Mouse (Mus musculus) ES-CJ7 (cell line): ENCODE data around the gene Tbr1.

Source experiments
- DNase-seq: peaks from one replicate; pipeline ENCODE4 v3.0.0; 2011; ENCODE audit warnings: low read depth, low spot score

The Tbr1 gene

DNA sequence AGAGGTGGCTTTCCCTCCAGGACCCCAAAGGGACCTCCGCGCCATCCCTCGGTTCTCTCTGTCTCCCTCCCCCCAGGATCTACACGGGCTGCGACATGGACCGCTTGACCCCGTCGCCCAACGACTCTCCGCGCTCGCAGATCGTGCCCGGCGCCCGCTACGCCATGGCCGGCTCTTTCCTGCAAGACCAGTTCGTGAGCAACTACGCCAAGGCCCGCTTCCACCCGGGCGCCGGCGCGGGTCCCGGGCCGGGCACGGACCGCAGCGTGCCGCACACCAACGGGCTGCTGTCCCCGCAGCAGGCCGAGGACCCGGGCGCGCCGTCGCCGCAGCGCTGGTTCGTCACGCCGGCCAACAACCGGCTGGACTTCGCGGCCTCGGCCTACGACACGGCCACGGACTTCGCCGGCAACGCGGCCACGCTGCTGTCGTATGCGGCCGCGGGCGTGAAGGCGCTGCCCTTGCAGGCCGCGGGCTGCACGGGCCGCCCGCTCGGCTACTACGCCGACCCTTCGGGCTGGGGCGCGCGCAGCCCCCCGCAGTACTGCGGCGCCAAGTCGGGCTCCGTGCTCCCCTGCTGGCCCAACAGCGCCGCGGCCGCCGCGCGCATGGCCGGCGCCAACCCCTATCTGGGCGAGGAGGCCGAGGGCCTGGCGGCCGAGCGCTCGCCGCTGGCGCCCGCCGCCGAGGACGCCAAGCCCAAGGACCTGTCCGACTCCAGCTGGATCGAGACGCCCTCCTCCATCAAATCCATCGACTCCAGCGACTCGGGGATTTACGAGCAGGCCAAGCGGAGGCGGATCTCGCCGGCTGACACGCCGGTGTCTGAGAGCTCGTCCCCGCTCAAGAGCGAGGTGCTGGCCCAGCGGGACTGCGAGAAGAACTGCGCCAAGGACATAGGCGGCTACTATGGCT, 9.0 kb downstream of the Tbr1 start:
- DNase-seq, result peak; percentile 51

DNA sequence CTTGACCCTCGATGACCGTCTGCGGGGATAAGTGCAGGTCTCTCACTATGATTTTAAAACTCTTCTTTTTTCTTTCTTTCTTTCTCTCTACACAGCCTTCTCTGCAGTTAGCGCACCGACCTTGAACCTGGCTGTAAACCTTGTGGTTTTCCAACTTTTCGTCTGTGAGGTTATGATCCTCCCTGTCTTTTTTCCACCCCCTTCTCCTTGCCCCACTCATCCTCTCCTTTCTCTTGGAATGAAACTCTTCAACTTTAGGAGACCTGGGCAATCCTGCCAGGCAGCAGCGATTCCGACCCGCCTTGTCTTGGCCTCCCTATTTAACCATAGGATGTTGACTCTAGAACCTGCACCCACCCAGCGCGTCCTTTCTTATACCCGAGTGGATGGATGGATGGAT, 9.8 kb downstream of the Tbr1 start:
- DNase-seq, result no peak

DNA sequence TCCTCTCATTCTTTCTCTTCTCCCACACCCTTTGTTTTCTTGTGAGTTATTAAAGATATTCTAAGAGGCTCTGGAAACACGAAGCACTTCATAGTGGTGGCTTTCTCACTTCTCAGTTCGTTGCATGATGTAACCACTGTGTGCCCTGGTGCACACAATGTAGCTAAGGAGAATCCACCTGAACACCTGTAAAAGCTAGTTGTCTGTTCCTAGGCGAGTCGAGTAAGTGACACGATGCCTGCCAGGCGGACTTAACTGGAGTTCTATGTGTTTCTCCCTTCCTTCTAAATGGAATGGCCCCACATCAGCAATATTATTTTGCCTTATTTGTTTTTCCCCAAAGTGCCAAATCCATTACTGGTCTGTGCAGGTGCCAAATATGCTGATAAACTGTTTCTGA, 10.4 kb downstream of the Tbr1 start:
- no peak for DNase-seq

DNA sequence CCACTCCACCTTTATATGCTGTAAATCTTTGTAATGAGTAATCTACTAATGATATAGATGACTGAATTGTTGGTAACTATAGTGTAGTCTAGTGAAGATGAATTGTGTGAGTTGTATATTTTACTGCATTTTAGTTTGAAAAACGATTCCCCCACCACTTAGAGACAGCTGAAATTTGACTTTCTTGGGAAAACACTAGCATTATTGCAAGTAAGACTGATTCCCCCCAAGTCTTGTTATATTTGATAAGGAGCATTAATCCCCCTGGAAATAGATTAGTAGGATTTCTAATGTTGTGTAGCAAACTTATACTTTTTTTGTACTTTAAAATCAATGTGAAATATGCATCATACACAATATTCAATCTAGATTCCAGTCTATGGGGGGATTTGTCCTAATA, 10.8 kb downstream of the Tbr1 start:
- DNase-seq, result no peak

DNA sequence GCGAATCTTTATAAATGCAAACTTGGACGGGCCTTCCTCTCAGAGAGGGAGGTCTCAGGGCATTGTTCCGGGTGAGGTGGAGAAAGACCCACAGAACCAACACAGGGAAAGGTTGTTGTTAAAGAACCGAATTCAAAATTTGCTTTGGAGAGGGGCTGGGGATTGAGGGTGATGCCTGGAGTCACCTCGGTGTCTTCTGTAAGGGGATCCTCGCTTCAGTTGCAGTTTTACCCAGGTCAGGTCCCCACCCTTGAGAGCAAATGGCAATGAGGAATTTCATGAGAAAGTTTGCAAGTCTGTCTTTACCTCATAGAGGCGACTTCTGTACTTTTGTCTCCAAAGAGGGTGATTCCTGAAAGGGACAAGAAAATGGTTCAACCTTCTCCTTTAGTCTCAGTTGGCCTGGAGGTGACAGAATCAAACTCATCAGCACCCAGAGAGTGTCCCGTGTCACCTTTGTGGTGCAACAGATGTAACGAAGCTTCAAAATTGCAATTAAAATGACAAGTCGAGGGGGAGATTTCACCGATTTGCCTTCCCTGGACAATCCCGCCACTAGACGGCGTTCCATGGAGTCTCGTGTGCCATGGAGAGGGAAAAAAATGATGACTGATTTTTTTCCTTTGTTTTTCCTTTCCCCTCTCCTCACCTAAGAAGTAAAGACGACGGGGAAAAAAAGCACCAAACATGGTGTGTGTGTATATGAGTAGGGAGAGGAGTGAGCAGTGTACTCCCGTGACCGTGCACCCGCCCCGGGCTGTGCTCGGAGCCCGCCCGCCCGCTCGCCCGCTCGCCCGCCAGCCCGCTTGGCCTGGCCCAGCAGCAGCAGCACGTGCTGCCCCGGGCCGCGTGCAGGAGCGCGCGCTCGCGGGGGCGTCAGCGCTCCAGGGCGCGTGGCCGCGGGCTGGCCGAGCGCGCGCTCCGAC, 12.1 kb downstream of the Tbr1 start:
- peak; percentile 23 for DNase-seq

DNA sequence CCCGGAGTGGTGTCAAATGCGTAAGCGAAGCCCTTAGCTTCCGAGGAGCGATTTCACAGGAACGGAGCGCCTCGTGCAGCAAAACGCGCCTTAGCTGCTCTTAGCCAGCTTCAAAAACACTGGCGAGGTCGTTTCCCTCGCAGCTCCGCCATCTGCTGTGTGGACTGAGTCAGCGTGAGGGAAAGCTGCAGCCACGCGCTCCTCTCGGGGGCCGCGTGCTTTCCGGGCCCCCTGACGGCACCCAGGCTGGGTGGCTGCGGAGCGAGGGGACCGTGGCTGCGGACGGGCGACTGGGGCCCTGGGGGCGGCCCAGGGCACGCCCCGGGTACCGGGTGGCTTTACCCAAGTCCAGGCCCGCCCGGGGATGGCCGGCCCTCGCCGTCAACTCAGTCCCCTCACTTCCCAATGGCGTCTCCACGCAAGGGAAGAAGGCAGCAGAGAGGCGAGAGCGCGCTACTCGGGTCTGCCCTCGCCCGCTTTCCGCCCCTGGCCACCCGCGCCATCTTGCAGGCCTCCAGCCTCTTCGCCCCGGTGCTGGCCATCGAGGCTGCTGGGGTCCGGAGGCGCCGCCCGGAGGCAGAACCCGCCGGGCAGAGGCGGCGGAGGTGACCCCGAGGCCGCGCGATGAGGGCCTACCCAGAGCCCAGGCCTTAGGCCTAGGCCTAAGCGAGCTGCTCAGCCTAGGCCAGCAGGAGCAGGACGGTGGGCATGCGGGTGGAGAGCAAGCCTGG, 13.0 kb downstream of the Tbr1 start:
- peak; percentile 68 for DNase-seq

DNA sequence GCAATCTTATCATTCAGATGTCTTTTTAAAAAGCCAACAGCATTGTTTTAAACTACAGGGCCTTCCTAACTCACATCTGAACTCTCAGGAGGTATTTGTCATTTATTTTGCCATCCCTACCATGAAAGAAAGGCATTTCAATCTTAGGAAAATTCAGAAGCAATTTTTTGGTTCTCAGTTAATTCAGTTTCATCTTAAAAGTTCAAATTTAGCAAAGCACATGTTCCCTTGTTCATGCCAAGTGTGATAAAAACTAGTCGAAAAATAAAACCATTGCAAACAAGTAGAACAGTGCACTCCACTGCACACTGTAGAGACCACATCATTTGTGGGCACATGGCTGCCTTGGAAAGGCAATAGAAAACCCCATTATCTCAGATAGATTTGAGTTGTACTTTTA, 15.5 kb downstream of the Tbr1 start:
- no peak for DNase-seq

DNA sequence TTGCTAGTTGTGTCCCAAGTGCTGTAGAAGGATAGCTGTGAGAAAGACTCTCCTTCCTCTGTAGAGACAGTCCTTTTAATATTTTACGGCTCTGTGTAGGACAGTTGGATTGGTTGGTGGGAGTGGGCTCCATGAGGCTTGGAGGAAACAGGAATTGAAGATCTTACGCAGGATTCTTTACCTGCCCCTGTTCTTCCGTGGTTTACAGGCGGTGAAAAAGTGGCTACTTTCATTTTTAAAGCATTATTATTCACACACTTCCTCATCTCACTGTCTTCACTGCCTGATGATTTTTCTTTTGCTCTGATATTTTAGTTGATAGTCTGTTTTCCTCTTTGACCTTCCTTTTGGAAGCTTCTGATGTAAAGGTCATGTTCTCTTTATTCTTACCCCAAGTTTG, 17.5 kb downstream of the Tbr1 start:
- DNase-seq, result no peak

DNA sequence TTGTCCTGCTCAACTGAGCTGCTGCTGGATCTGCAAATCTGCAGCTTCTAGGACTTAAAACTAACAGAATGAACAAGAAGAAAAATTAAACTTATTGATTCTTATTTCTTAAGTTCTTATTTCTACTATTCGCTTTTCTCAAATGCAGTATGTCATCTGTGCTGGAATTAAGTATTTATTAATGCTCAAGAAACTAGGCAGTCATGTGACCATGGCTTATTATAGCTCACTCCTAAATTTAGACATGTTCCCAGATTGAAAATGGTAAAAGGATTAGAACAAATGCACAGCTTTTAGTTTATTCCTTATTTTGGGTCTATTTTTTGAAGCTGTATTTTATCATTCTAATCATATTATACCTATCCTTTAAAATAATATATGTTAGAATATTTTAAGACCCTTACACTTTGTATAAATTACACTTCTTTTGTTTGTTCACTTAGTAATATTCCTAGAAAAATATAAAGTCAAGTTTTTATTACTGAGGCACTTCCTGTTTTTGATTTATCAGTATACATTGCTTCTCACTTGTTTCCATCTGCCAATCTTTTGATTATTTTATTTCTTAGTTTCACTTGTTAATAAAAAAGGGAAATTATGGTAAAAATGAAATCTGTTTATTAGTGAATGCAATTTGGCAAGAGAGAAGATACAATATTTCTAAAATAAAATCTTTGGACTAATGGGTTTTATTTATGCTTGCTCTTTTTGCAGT, 20.9 kb downstream of the Tbr1 start:
- DNase-seq, result no peak

DNA sequence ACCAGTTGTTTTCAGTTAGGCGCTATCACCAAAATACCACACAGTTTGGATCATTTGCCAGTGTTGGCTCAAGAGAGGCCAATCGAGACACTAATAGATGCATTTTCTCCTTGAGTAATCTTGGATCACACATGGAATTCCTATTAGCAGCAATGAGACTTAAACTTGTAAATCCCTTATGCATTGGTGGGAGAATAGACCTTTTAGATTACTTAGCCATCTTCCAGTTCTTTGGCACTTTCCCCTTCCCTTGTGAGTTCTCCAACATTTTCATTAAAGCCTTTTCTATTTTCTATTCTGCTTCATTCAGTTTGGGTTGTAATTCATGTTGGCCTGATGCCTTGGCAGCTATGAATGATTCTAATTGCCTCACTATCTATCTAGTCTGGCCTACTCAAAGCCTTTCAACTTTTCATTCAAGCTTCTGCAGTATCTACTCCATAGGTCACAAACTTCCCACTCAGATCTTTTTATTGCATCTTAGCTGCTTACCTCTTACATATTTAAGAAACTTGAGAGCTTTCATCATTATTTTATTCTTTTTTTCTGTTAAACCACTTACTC, 34.6 kb downstream of the Tbr1 start:
- no peak for DNase-seq
